Mouse (Mus musculus) B cell, adult 2 months (primary cell): ENCODE measurements at regions not wholly inside any gene's neighbourhood (a gene's known extent, or its start where the extent isn't known, plus 50 kb on each side); places are given as distances from the start of the nearest gene placed in this dataset.
"Not testable (repeated sequence)": the region's sequence is repeated elsewhere in the genome, so short reads cannot be mapped to it uniquely, and the experiment has no call there.

Experiments used
- DNase-seq, 2 experiments: peaks; one replicate each; pipeline ENCODE4 v3.0.0; 2022

- not testable (repeated sequence) for DNase-seq
Measured at GRCm38 (mm10) chr8:71081291-71081690, 175.6 kb downstream of the Map1s start.

DNA sequence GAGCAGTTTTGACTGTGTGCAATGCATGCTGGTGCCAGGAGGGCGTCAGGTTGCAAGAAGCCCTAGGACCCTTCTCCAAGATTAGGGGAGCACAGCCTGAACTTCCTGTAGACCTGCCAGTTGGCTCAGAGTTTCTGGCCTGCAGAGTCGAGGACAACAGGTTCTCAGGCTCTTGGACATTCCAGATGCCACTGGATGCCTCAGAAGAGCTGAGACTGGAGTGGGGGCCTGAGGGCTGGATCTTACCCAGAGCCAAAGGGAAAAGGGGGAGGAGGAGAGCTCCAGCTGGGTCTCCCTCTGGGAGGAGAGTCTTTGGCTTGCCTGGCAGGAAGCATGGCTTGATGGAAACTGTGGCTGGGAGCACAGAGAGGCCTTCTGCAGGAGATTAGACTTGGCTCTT lies 145.4 kb upstream of the Myo9b start:
- DNase-seq, result not testable (repeated sequence)

DNA sequence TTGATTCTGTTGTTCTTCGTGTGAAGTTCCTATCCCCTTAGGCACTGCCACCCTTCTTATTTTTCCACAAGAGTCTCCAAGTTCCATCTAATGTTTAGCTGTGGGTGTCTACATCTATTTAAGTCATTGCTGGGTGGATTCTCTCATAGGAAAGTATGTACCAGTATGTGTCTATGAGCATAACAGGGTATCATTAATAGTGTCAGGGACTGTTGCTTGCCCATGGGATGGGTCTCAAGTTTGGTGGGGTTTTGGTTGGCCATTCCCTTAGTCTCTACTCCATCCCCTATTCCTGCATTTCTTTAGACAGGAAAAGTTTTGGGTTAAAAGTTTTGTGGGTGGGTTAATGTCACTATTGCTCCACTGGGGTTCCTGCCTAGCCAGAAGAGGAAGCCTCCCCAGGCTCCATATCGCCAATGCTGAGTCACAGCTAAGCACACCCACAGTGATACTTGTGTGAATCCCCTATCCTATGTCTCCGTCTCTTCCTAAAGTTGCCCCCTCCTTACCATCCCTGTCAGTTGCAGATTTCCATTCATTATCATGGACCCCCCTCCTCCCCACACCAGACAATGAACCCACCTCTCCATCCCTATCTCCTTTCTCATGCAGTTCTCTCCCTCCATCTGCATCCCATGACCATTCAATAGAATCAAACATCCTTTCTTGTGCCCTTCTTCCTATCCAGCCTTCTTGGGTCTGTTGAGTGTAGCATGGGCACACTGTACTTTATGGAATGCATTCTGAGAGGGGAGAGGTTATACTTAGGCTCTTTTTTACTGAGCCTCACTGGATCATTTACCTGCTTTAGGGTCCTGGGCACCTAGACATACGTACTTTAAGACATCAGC lies 141.9 kb upstream of the Myo9b start:
- no peak for DNase-seq

- DNase-seq, result peak in 1 of 2 experiments; percentile 12
Measured at GRCm38 (mm10) chr8:71131327-71132089, 141.0 kb upstream of the Myo9b start.

GRCm38 (mm10) chr8:71132898-71133297 lies 139.6 kb upstream of the Myo9b start:
- DNase-seq, result not testable (repeated sequence)

DNA sequence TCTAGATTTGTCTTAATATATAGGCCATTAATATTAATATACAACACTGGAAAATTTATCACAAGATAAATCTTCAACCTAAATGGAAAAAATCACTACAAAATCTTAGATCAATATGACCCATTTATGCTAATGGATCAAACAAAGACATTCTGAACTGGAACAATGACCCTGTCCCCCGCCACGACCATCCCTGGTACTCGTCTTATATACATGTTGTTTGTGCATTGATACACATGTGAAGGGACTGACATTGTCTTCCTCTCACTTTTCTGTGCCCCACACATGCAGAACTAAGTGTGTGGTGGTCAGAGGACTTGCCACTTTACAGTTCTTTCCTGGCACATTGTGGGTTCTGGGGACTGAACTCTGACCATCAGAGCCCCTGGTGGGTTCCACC lies 135.4 kb upstream of the Myo9b start:
- DNase-seq, result not testable (repeated sequence)

GRCm38 (mm10) chr8:71142373-71142973 lies 130.0 kb upstream of the Myo9b start:
- not testable (repeated sequence) for DNase-seq

- DNase-seq, result not testable (repeated sequence)
Measured at GRCm38 (mm10) chr8:71171478-71172210, 100.9 kb upstream of the Myo9b start.

- DNase-seq, result not testable (repeated sequence)
Measured at GRCm38 (mm10) chr8:71192939-71193338, 79.6 kb upstream of the Myo9b start.

- DNase-seq, result not testable (repeated sequence)
Measured at GRCm38 (mm10) chr8:71195006-71195722, 77.3 kb upstream of the Myo9b start.
